Mouse (Mus musculus): ENCODE results near the gene Rnf150. TPM values are rescaled to one million over a fixed set of nuclear protein-coding genes. Genes with fewer than 3 reads are reported as not detected.

Rnf150 gene
- polyA plus RNA-seq, 1 experiment from 2014 or later: 1.5 TPM

GRCm38 (mm10) chr8:82981244-82981855, 118.2 kb downstream of the Rnf150 start:
- H3K4me2 ChIP-seq (ENCODE audit: low read depth, low read length): no peak overlapping the region
- H3K9me3 ChIP-seq (ENCODE audit: control insufficient read depth, low read length): no peaks in the 10 kb centered on the region
- no peak overlapping the region for H3K9ac ChIP-seq (ENCODE audit: low read length)
- H3K36me3 ChIP-seq (ENCODE audit: control insufficient read depth, insufficient read depth, low read length): no peaks in the 10 kb centered on the region
- H3K27me3 ChIP-seq (ENCODE audit: control insufficient read depth, insufficient read depth, low read depth, low read length): no peaks in the 10 kb centered on the region
- peaks cover 15% of the 10 kb centered on the region for H3K4me1 ChIP-seq (replicated peaks; ENCODE audit: control insufficient read depth, insufficient read depth, low read length)
- no peak overlapping the region for H3K27ac ChIP-seq (ENCODE audit: low read length)
- no peak for ATAC-seq (ENCODE audit: low read depth)
- no peak overlapping the region for H3K4me3 ChIP-seq (ENCODE audit: low read length)
- 67% methylated on average over 4 of the region's 4 CpGs for WGBS

DNA sequence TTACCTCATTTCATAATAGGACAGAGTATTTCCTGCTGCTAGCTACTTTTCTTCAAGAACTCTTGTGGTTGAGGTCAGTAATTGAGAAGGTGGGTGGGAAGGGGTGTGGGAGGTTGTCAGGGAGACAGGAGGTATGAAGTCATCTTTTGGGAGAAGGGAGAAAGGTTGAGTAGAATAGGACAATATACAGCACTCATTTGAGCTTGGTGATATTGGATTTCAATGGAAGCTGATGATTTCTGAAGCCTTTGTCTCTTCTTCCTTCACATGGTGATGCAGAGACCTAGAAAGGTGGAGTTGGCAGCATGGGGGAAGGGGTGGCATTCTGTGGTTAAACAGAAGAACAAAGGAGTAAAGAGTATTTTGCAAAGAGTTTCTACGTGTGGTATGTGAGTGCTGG, 119.7 kb downstream of the Rnf150 start:
- Histone ChIP-seq H3K27ac (ENCODE audit: low read length) (peak overlapping the region; percentile 71), H3K36me3 (ENCODE audit: control insufficient read depth, insufficient read depth, low read length) (no peaks in the 10 kb centered on the region), H3K4me3 (ENCODE audit: low read length) (no peak overlapping the region), H3K9me3 (ENCODE audit: control insufficient read depth, low read length) (no peaks in the 10 kb centered on the region), H3K4me2 (ENCODE audit: low read depth, low read length) (no peak overlapping the region; the same call in 1 of the 2 replicates), H3K27me3 (ENCODE audit: control insufficient read depth, insufficient read depth, low read depth, low read length) (no peaks in the 10 kb centered on the region), H3K4me1 (replicated peaks; ENCODE audit: control insufficient read depth, insufficient read depth, low read length) (peaks cover 17% of the 10 kb centered on the region), H3K9ac (ENCODE audit: low read length) (no peak overlapping the region)
- whole genome bisulfite sequencing: 30% methylated on average over 1 of the region's 1 CpGs
- peak; percentile 58 for ATAC-seq (ENCODE audit: low read depth)

DNA sequence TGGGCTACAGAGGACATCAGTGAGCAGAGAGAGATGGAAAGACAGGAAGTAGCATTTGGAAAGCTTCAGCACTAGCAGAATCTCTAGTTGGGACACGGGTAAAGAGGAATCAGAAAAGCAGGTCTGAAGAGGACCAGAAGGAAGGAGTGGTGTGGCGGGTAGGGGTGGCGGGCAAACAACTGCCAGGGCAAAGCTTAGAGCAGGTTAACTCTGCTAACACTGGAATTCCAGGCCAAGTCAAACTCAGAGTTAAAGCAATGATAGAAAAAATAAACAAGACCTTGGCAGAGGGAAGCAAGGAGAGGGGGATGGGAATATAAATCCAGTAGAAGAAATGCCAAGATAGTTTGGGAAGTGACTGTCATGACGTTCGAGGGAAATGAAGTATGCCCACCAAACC, 120.1 kb downstream of the Rnf150 start:
- 22% methylated on average over 5 of the region's 5 CpGs for WGBS
- no peak overlapping the region for H3K9ac ChIP-seq (ENCODE audit: low read length)

GRCm38 (mm10) chr8:82992093-82992492, 128.9 kb downstream of the Rnf150 start:
- WGBS: 56% methylated on average over 4 of the region's 4 CpGs
- Histone ChIP-seq H3K4me3 (ENCODE audit: low read length) (no peak overlapping the region), H3K27ac (ENCODE audit: low read length) (no peak overlapping the region), H3K9ac (ENCODE audit: low read length) (no peak overlapping the region), H3K4me1 (replicated peaks; ENCODE audit: control insufficient read depth, insufficient read depth, low read length) (peaks cover 9% of the 10 kb centered on the region; the same call in 1 of the 2 replicates), H3K4me2 (ENCODE audit: low read depth, low read length) (no peak overlapping the region), H3K9me3 (ENCODE audit: control insufficient read depth, low read length) (no peaks in the 10 kb centered on the region), H3K27me3 (ENCODE audit: control insufficient read depth, insufficient read depth, low read depth, low read length) (no peaks in the 10 kb centered on the region), H3K36me3 (ENCODE audit: control insufficient read depth, insufficient read depth, low read length) (no peaks in the 10 kb centered on the region)
- ATAC-seq (ENCODE audit: low read depth): no peak

More for the DNA sequence above, 120.1 kb downstream of the Rnf150 start:
- Histone ChIP-seq H3K27ac (ENCODE audit: low read length) (peak overlapping the region; percentile 71), H3K9me3 (ENCODE audit: control insufficient read depth, low read length) (no peaks in the 10 kb centered on the region), H3K27me3 (ENCODE audit: control insufficient read depth, insufficient read depth, low read depth, low read length) (no peaks in the 10 kb centered on the region), H3K4me1 (replicated peaks; ENCODE audit: control insufficient read depth, insufficient read depth, low read length) (peaks cover 17% of the 10 kb centered on the region), H3K4me2 (ENCODE audit: low read depth, low read length) (no peak overlapping the region; the same call in 1 of the 2 replicates), H3K4me3 (ENCODE audit: low read length) (no peak overlapping the region), H3K36me3 (ENCODE audit: control insufficient read depth, insufficient read depth, low read length) (no peaks in the 10 kb centered on the region)
- peak; percentile 83 for ATAC-seq (ENCODE audit: low read depth)

DNA sequence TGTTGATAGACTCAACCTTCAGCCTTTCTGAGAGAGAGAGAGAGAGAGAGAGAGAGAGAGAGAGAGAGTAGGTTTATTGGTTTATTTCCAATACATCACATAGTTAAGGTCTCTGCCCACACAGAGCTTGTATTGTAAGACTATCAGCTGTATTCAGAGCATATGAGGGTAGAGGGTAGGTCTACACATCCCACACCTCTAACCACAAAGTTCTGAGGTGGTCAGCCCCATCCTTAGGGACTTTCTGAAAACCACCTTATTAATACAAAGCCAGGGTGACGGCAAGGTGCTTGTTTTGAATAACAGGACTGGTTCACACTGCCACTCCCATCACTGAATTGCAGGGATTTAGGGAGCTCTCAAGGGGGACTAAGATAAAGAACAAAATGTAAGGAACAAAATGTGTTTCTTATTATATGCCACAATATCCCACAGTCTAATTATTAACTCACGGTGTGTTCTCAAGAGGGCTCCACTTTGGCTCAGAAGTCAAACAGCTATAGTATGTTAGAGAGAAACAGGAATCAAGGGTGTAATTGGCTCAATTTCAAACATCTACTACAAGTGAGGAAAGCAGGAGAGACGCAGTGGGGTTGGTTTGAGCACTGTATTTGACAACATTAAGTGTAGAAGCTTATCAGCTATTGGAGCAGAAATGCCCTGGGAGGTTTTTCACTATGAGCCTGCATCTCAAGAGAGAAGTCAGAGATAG, 132.7 kb downstream of the Rnf150 start:
- Histone ChIP-seq H3K36me3 (ENCODE audit: control insufficient read depth, insufficient read depth, low read length) (no peaks in the 10 kb centered on the region), H3K9ac (ENCODE audit: low read length) (no peak overlapping the region), H3K27me3 (ENCODE audit: control insufficient read depth, insufficient read depth, low read depth, low read length) (no peaks in the 10 kb centered on the region), H3K4me2 (ENCODE audit: low read depth, low read length) (no peak overlapping the region), H3K27ac (ENCODE audit: low read length) (peak overlapping the region; percentile 5), H3K4me3 (ENCODE audit: low read length) (no peak overlapping the region), H3K9me3 (ENCODE audit: control insufficient read depth, low read length) (no peaks in the 10 kb centered on the region), H3K4me1 (replicated peaks; ENCODE audit: control insufficient read depth, insufficient read depth, low read length) (peaks cover 9% of the 10 kb centered on the region; the same call in 1 of the 2 replicates)
- 51% methylated on average over 3 of the region's 3 CpGs for WGBS
- ATAC-seq (ENCODE audit: low read depth): peak; percentile 91

GRCm38 (mm10) chr8:82996843-82997242, 133.7 kb downstream of the Rnf150 start:
- H3K9ac ChIP-seq (ENCODE audit: low read length): no peak overlapping the region
- no peak overlapping the region for H3K27ac ChIP-seq (ENCODE audit: low read length)
- no peaks in the 10 kb centered on the region for H3K9me3 ChIP-seq (ENCODE audit: control insufficient read depth, low read length)
- H3K36me3 ChIP-seq (ENCODE audit: control insufficient read depth, insufficient read depth, low read length): no peaks in the 10 kb centered on the region
- no peak for ATAC-seq (ENCODE audit: low read depth)
- no peak overlapping the region for H3K4me3 ChIP-seq (ENCODE audit: low read length)
- no peak overlapping the region for H3K4me2 ChIP-seq (ENCODE audit: low read depth, low read length)
- 68% methylated on average over 3 of the region's 3 CpGs for WGBS
- no peaks in the 10 kb centered on the region for H3K27me3 ChIP-seq (ENCODE audit: control insufficient read depth, insufficient read depth, low read depth, low read length)
- H3K4me1 ChIP-seq (replicated peaks; ENCODE audit: control insufficient read depth, insufficient read depth, low read length): peaks cover 9% of the 10 kb centered on the region; the same call in 1 of the 2 replicates

DNA sequence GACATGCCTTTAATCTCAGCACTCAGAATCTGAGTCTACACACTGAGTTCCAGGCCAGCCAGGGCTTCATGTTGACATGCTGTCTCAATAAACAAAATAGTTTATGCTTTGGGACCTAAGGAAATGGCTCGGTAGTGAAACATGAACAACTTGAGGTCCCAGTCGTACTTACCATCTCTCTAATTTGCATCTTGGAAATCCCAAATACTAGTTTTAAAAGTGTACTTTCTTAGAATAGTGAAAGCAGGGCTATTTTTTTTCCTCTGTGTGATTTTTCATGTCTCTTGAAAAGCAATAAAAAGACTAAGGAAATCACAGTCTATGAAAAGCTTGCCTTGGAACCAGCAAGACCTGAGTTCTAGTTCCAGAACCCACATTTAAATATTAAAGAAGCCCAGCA, 135.6 kb downstream of the Rnf150 start:
- no peaks in the 10 kb centered on the region for H3K9me3 ChIP-seq (ENCODE audit: control insufficient read depth, low read length)
- ATAC-seq (ENCODE audit: low read depth): no peak
- no peak overlapping the region for H3K27ac ChIP-seq (ENCODE audit: low read length)
- H3K36me3 ChIP-seq (ENCODE audit: control insufficient read depth, insufficient read depth, low read length): no peaks in the 10 kb centered on the region
- H3K4me3 ChIP-seq (ENCODE audit: low read length): no peak overlapping the region
- no peaks in the 10 kb centered on the region for H3K27me3 ChIP-seq (ENCODE audit: control insufficient read depth, insufficient read depth, low read depth, low read length)
- no peak overlapping the region for H3K4me2 ChIP-seq (ENCODE audit: low read depth, low read length)
- 77% methylated on average over 2 of the region's 2 CpGs for WGBS
- no peak overlapping the region for H3K9ac ChIP-seq (ENCODE audit: low read length)
- H3K4me1 ChIP-seq (replicated peaks; ENCODE audit: control insufficient read depth, insufficient read depth, low read length): peaks cover 9% of the 10 kb centered on the region; the same call in 1 of the 2 replicates

- Histone ChIP-seq H3K4me3 (ENCODE audit: low read length) (no peak overlapping the region), H3K4me1 (replicated peaks; ENCODE audit: control insufficient read depth, insufficient read depth, low read length) (no peaks in the 10 kb centered on the region), H3K27ac (ENCODE audit: low read length) (no peak overlapping the region), H3K9ac (ENCODE audit: low read length) (no peak overlapping the region), H3K4me2 (ENCODE audit: low read depth, low read length) (no peak overlapping the region), H3K27me3 (ENCODE audit: control insufficient read depth, insufficient read depth, low read depth, low read length) (no peaks in the 10 kb centered on the region), H3K36me3 (ENCODE audit: control insufficient read depth, insufficient read depth, low read length) (no peaks in the 10 kb centered on the region), H3K9me3 (ENCODE audit: control insufficient read depth, low read length) (no peaks in the 10 kb centered on the region)
- 93% methylated on average over 7 of the region's 7 CpGs for WGBS
- no peak for ATAC-seq (ENCODE audit: low read depth)
Observed at GRCm38 (mm10) chr8:83003187-83003586, 140.0 kb downstream of the Rnf150 start.

DNA sequence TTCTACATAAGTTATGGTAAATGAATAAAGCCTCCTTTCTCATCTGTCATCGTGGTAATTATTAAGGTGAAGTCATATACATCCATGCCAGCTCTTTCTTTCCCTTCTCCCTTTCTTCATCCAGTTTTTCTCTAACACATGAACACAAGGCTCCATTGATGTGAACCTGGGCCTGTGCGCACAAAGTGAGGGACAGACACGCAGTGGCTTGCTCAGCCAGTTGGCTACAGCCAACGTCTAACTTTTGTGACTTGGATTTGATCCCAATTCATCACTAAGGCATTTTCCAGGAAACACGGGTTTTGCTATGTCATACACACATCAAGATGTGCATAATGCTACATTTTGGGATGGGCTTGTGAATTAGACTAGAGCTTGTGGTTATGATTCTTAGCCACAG, 146.3 kb downstream of the Rnf150 start:
- Histone ChIP-seq H3K27me3 (ENCODE audit: control insufficient read depth, insufficient read depth, low read depth, low read length) (no peaks in the 10 kb centered on the region), H3K4me1 (replicated peaks; ENCODE audit: control insufficient read depth, insufficient read depth, low read length) (no peaks in the 10 kb centered on the region), H3K9me3 (ENCODE audit: control insufficient read depth, low read length) (no peaks in the 10 kb centered on the region), H3K4me2 (ENCODE audit: low read depth, low read length) (no peak overlapping the region), H3K4me3 (ENCODE audit: low read length) (no peak overlapping the region), H3K27ac (ENCODE audit: low read length) (no peak overlapping the region), H3K9ac (ENCODE audit: low read length) (no peak overlapping the region), H3K36me3 (ENCODE audit: control insufficient read depth, insufficient read depth, low read length) (no peaks in the 10 kb centered on the region)
- 65% methylated on average over 5 of the region's 5 CpGs for WGBS
- ATAC-seq (ENCODE audit: low read depth): no peak
